Mouse (Mus musculus) midbrain, embryonic 15.5 days (tissue): ENCODE measurements at regions not wholly inside any gene's neighbourhood (a gene's known extent, or its start where the extent isn't known, plus 50 kb on each side); places are given as distances from the start of the nearest gene placed in this dataset.

Experiments
- ATAC-seq: fragments of 200-750 bp; cut with Nextera tagmentation; replicated peaks from 2 replicates; pipeline ENCODE4 v1.8.0; 2017; ENCODE audit warnings: moderate TSS enrichment
- H3K27ac ChIP-seq: fragments of 300-500 bp; sonication (generic); 2 replicates; pipeline ENCODE4 v1.5.1; 2015; ENCODE audit warnings: mild to moderate bottlenecking, inconsistent platforms
- H3K27me3 ChIP-seq: fragments of 300-500 bp; sonication (generic); replicated peaks from 2 replicates; pipeline ENCODE4 v1.6.1; 2015; ENCODE audit warnings: inconsistent platforms
- H3K36me3 ChIP-seq: fragments of 300-500 bp; sonication (generic); replicated peaks from 2 replicates; pipeline ENCODE4 v1.6.1; 2015; ENCODE audit warnings: inconsistent platforms
- H3K4me1 ChIP-seq: fragments of 300-500 bp; sonication (generic); 2 replicates; pipeline ENCODE4 v1.6.1; 2015; ENCODE audit warnings: inconsistent platforms
- H3K4me2 ChIP-seq: fragments of 300-500 bp; sonication (generic); 2 replicates; pipeline ENCODE4 v1.6.1; 2015; ENCODE audit warnings: inconsistent platforms, mild to moderate bottlenecking, moderate library complexity
- H3K4me3 ChIP-seq: fragments of 300-500 bp; sonication (generic); 2 replicates; pipeline ENCODE4 v1.5.1; 2015; ENCODE audit warnings: mild to moderate bottlenecking, inconsistent platforms
- H3K9ac ChIP-seq: fragments of 300-500 bp; sonication (generic); 2 replicates; pipeline ENCODE4 v1.6.1; 2015; ENCODE audit warnings: mild to moderate bottlenecking, inconsistent platforms
- H3K9me3 ChIP-seq: fragments of 300-500 bp; sonication (generic); 2 replicates; pipeline ENCODE4 v1.6.1; 2016; ENCODE audit warnings: inconsistent platforms
- WGBS: fragments of 180-500 bp; shearing (Covaris S2); methylation state at CpG from one replicate; pipeline ENCODE4 v1.1.7; 2015; ENCODE audit warnings: mixed read lengths; 5-methylcytosine and 5-hydroxymethylcytosine counted together

GRCm38 (mm10) chr10:29921658-29922057 is 278.7 kb downstream of the Cenpw start:
- Histone ChIP-seq H3K4me1 (no peaks in the 10 kb centered on the region), H3K27ac (no peak overlapping the region), H3K4me3 (no peak overlapping the region), H3K4me2 (no peak overlapping the region), H3K27me3 (no peaks in the 10 kb centered on the region), H3K9me3 (no peaks in the 10 kb centered on the region), H3K9ac (no peak overlapping the region), H3K36me3 (no peaks in the 10 kb centered on the region)
- no peak; the same call in 1 of the 2 replicates for ATAC-seq
- 33% methylated on average over 4 of the region's 4 CpGs for WGBS

DNA sequence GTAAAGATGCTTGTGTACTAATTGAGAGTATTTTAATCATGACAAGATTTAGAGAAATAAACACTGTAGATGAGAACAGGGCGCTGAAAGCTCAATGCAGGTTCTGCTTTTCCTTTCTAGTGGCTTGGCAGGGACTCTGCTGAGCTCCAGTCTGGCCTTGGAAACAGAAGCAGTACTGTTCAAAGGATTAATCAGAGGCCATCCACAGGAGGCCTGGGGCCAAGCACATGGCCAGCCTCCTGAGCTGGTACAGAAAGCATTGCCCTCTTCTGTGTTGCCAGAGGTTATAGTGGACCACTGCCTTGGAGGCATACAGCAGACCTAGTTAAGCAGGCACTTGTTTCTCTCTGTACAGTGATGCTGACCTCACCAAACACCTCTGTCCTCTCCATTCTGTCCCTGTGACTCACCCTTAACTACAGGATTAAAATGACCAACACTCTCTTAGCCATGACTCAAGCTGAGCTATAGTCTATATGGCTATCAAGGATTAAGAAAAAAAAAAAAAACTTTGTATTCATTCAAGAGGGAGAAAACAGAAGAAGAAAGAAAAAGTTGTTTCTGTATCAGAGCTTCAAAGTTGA is 302.5 kb downstream of the Cenpw start:
- 39% methylated on average over 1 of the region's 1 CpGs for WGBS
- peak; percentile 58 for ATAC-seq

DNA sequence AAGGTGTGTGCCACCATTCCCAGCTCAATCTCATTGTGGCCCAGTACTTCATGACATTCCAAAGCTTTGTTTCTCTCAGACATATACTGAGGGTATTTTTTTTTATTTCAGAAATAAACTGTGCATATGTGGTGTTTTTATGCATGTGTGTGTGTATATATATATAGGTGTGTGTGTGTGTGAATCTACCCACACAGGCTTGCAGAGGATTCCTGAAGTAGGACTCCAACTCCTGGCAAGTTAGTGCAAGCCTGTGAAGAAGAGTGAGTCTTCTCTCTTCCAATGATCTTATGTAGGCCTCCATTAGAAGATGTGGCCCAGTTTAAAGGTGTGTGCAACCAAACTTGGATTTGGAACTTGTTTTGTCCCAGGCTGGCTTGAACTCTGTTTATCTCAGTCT is 328.9 kb upstream of the Rspo3 start:
- ATAC-seq: no peak
- Histone ChIP-seq H3K4me3 (no peak overlapping the region), H3K4me2 (no peak overlapping the region), H3K36me3 (no peaks in the 10 kb centered on the region), H3K4me1 (no peaks in the 10 kb centered on the region), H3K27me3 (no peaks in the 10 kb centered on the region), H3K9ac (no peak overlapping the region), H3K27ac (no peak overlapping the region), H3K9me3 (no peaks in the 10 kb centered on the region)

More for the DNA sequence above, 302.5 kb downstream of the Cenpw start:
- Histone ChIP-seq H3K27me3 (no peaks in the 10 kb centered on the region), H3K36me3 (no peaks in the 10 kb centered on the region), H3K4me1 (no peaks in the 10 kb centered on the region), H3K4me2 (no peak overlapping the region), H3K27ac (no peak overlapping the region), H3K9ac (no peak overlapping the region), H3K9me3 (no peaks in the 10 kb centered on the region), H3K4me3 (no peak overlapping the region)

- H3K27ac ChIP-seq: no peak overlapping the region
- H3K27me3 ChIP-seq: no peaks in the 10 kb centered on the region
- H3K36me3 ChIP-seq: no peaks in the 10 kb centered on the region
- no peak overlapping the region for H3K4me2 ChIP-seq
- H3K4me1 ChIP-seq: no peaks in the 10 kb centered on the region
- H3K9ac ChIP-seq: no peak overlapping the region
- H3K9me3 ChIP-seq: no peaks in the 10 kb centered on the region
- 0 out of 2 replicates have a peak, but pooled peaks have one; percentile 33 for ATAC-seq
- WGBS: 3% methylated on average over 2 of the region's 2 CpGs
- no peak overlapping the region for H3K4me3 ChIP-seq
These were observed 320.2 kb upstream of the Rspo3 start for GRCm38 (mm10) chr10:29855749-29856313.

- ATAC-seq: no peak
- Histone ChIP-seq H3K4me2 (no peak overlapping the region), H3K4me3 (no peak overlapping the region), H3K4me1 (no peaks in the 10 kb centered on the region), H3K36me3 (no peaks in the 10 kb centered on the region), H3K9ac (no peak overlapping the region), H3K27ac (no peak overlapping the region), H3K27me3 (no peaks in the 10 kb centered on the region), H3K9me3 (no peaks in the 10 kb centered on the region)
- WGBS: 59% methylated on average over 2 of the region's 2 CpGs
These were observed 316.8 kb upstream of the Rspo3 start for GRCm38 (mm10) chr10:29852516-29852915.

DNA sequence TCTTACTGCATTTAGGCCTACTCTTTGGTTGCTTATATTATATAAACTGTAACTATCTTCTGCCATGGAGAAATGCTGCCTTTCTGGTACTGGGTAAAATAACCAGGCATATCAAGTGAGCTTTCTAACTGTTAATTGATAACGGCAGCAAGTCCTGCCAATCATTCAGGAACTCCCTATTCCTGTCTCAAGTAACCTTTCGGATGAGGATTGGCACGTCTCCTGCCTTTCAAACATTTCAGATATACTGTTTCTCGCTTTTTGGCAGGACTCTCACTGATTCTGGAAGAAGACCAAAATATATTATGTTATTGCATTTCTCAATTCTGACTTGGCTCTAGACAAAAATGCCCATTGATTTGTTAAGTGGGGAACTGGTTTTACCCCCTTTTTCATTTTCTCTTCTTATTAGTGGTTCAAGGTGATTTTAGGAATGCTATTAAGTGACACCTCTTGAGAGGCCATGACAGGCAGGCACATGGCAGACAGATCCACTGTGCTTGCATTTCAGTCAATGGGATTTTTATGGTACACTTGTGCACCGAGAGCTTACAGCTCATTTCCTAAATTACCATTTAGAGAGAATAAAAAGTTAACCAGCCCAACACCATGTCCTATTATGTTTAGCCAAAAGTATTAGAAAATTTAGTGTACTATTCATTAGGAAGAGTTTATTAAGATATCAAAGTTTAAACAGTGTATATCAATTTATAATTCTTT is 289.4 kb upstream of the Rspo3 start:
- Histone ChIP-seq H3K9me3 (no peaks in the 10 kb centered on the region), H3K4me1 (no peaks in the 10 kb centered on the region), H3K9ac (no peak overlapping the region), H3K27me3 (no peaks in the 10 kb centered on the region), H3K4me2 (no peak overlapping the region), H3K27ac (no peak overlapping the region), H3K4me3 (no peak overlapping the region), H3K36me3 (no peaks in the 10 kb centered on the region)
- no peak for ATAC-seq
- WGBS: 84% methylated on average over 5 of the region's 5 CpGs

GRCm38 (mm10) chr10:29824413-29824812 is 288.7 kb upstream of the Rspo3 start:
- H3K27me3 ChIP-seq: no peaks in the 10 kb centered on the region
- ATAC-seq: no peak
- H3K9me3 ChIP-seq: no peaks in the 10 kb centered on the region
- H3K4me1 ChIP-seq: no peaks in the 10 kb centered on the region
- H3K9ac ChIP-seq: no peak overlapping the region
- H3K4me2 ChIP-seq: no peak overlapping the region
- H3K4me3 ChIP-seq: no peak overlapping the region
- H3K27ac ChIP-seq: no peak overlapping the region
- H3K36me3 ChIP-seq: no peaks in the 10 kb centered on the region

- no peak overlapping the region for H3K4me2 ChIP-seq
- H3K36me3 ChIP-seq: no peaks in the 10 kb centered on the region
- ATAC-seq: no peak
- no peak overlapping the region for H3K4me3 ChIP-seq
- no peak overlapping the region for H3K27ac ChIP-seq
- no peaks in the 10 kb centered on the region for H3K4me1 ChIP-seq
- no peak overlapping the region for H3K9ac ChIP-seq
- 81% methylated on average over 2 of the region's 2 CpGs for WGBS
- no peaks in the 10 kb centered on the region for H3K9me3 ChIP-seq
- no peaks in the 10 kb centered on the region for H3K27me3 ChIP-seq
These were observed 287.5 kb upstream of the Rspo3 start for GRCm38 (mm10) chr10:29823177-29823576.

- H3K9me3 ChIP-seq: no peaks in the 10 kb centered on the region
- no peaks in the 10 kb centered on the region for H3K27me3 ChIP-seq
- 44% methylated on average over 6 of the region's 6 CpGs for WGBS
- H3K4me2 ChIP-seq: no peak overlapping the region
- H3K36me3 ChIP-seq: no peaks in the 10 kb centered on the region
- 0 out of 2 replicates have a peak, but pooled peaks have one; percentile 71 for ATAC-seq
- H3K9ac ChIP-seq: no peak overlapping the region
- no peak overlapping the region for H3K27ac ChIP-seq
- H3K4me3 ChIP-seq: no peak overlapping the region
- no peaks in the 10 kb centered on the region for H3K4me1 ChIP-seq
These were observed 268.4 kb upstream of the Rspo3 start for GRCm38 (mm10) chr10:29803915-29804545.

DNA sequence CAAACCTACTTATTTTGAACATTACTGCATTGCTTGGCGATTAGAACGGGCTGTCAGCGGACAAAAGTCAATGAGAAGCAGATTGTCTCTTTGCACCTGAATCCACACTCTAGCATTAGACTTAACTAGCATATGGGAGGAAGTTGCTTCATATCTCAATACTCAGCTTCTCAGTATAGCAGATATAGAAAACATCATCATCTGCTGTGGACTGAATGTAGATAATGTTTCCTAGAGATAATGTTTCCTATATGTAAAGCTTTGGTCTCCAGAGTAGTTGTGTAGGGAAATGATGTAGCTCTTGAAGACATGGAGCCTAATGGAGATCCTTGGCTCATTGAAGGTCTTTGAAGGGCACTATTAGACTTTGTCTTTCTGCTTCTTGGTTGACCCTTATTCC is 267.0 kb upstream of the Rspo3 start:
- no peaks in the 10 kb centered on the region for H3K36me3 ChIP-seq
- ATAC-seq: no peak
- WGBS: over 99% methylated on average over 3 of the region's 3 CpGs
- no peak overlapping the region for H3K4me3 ChIP-seq
- no peak overlapping the region for H3K4me2 ChIP-seq
- H3K4me1 ChIP-seq: no peaks in the 10 kb centered on the region
- H3K9ac ChIP-seq: no peak overlapping the region
- H3K9me3 ChIP-seq: no peaks in the 10 kb centered on the region
- no peak overlapping the region for H3K27ac ChIP-seq
- no peaks in the 10 kb centered on the region for H3K27me3 ChIP-seq

- Histone ChIP-seq H3K4me1 (no peaks in the 10 kb centered on the region), H3K9ac (no peak overlapping the region), H3K9me3 (no peaks in the 10 kb centered on the region), H3K27ac (no peak overlapping the region), H3K27me3 (no peaks in the 10 kb centered on the region), H3K4me3 (no peak overlapping the region), H3K4me2 (no peak overlapping the region), H3K36me3 (no peaks in the 10 kb centered on the region)
- WGBS: 96% methylated on average over 1 of the region's 1 CpGs
- no peak for ATAC-seq
These were observed 259.0 kb upstream of the Rspo3 start for GRCm38 (mm10) chr10:29794663-29795062.

- Histone ChIP-seq H3K4me1 (no peaks in the 10 kb centered on the region), H3K36me3 (no peaks in the 10 kb centered on the region), H3K27me3 (no peaks in the 10 kb centered on the region), H3K4me3 (no peak overlapping the region), H3K9ac (no peak overlapping the region), H3K27ac (no peak overlapping the region), H3K9me3 (no peaks in the 10 kb centered on the region), H3K4me2 (no peak overlapping the region)
- ATAC-seq: no peak
- WGBS: 80% methylated on average over 2 of the region's 2 CpGs
These were observed 250.6 kb upstream of the Rspo3 start for GRCm38 (mm10) chr10:29786220-29786810.
